Mouse (Mus musculus) embryonic facial prominence, embryonic 15.5 days (tissue): ENCODE measurements around the gene Bfar. TPM values are rescaled to one million over a fixed set of nuclear protein-coding genes. Genes with fewer than 3 reads are reported as not detected.
A peak's percentile ranks its signal among the peaks of the same experiment; 100 is the strongest.
"Not testable (repeated sequence)": the region's sequence is repeated elsewhere in the genome, so short reads cannot be mapped to it uniquely, and the experiment has no call there.

ENCODE experiments used
- ATAC-seq: fragments of 200-750 bp; cut with Nextera tagmentation; 2 replicates; pipeline ENCODE4 v1.8.0; 2017; ENCODE audit warnings: low read depth, moderate TSS enrichment; ENCODE audit not compliant: insufficient number of reproducible peaks, low FRiP score, low TSS enrichment
- H3K27ac ChIP-seq: fragments of 300-500 bp; sonication (generic); replicated peaks from 2 replicates; pipeline ENCODE4 v1.5.1; 2015; ENCODE audit warnings: mild to moderate bottlenecking, inconsistent platforms
- H3K27me3 ChIP-seq: fragments of 300-500 bp; sonication (generic); 2 replicates; pipeline ENCODE4 v1.6.1; 2015; ENCODE audit warnings: inconsistent platforms
- H3K36me3 ChIP-seq: fragments of 300-500 bp; sonication (generic); 2 replicates; pipeline ENCODE4 v1.6.1; 2015; ENCODE audit warnings: mild to moderate bottlenecking, inconsistent platforms
- H3K4me1 ChIP-seq: fragments of 300-500 bp; sonication (generic); 2 replicates; pipeline ENCODE4 v1.6.1; 2015; ENCODE audit warnings: inconsistent platforms
- H3K4me2 ChIP-seq: fragments of 300-500 bp; sonication (generic); replicated peaks from 2 replicates; pipeline ENCODE4 v1.6.1; 2015; ENCODE audit warnings: mild to moderate bottlenecking, inconsistent platforms
- H3K4me3 ChIP-seq: fragments of 300-500 bp; sonication (generic); replicated peaks from 2 replicates; pipeline ENCODE4 v1.5.1; 2015; ENCODE audit warnings: mild to moderate bottlenecking, inconsistent platforms
- H3K9ac ChIP-seq: fragments of 300-500 bp; sonication (generic); 2 replicates; pipeline ENCODE4 v1.6.1; 2015; ENCODE audit warnings: inconsistent platforms
- H3K9me3 ChIP-seq: fragments of 300-500 bp; sonication (generic); replicated peaks from 2 replicates; pipeline ENCODE4 v1.6.1; 2016; ENCODE audit warnings: inconsistent platforms
- WGBS: fragments of 180-500 bp; shearing (Covaris S2); methylation state at CpG from one replicate; pipeline ENCODE4 v1.1.7; 2015; 5-methylcytosine and 5-hydroxymethylcytosine counted together
- polyA plus RNA-seq: library from polyadenylated mRNA; unstranded; fragments of >200 nt; fragmentation: Nextera tagmentation; extraction: Ambion mirVana; gene quantifications from 2 replicates; pipeline ENCODE4 v1.2.1, GENCODE M21; 2015

Gene Bfar
- polyA plus RNA-seq, 1 experiment from 2014 or later: 51.4 TPM

GRCm38 (mm10) chr16:13722937-13723336 lies 51.3 kb downstream of the Bfar start:
- Histone ChIP-seq H3K4me2 (no peak overlapping the region), H3K9ac (no peak overlapping the region), H3K9me3 (no peaks in the 10 kb centered on the region), H3K4me1 (no peaks in the 10 kb centered on the region), H3K4me3 (no peak overlapping the region), H3K27me3 (no peaks in the 10 kb centered on the region), H3K36me3 (no peaks in the 10 kb centered on the region), H3K27ac (no peak overlapping the region)
- 39% methylated on average over 10 of the region's 10 CpGs for WGBS
- no peak for ATAC-seq

DNA sequence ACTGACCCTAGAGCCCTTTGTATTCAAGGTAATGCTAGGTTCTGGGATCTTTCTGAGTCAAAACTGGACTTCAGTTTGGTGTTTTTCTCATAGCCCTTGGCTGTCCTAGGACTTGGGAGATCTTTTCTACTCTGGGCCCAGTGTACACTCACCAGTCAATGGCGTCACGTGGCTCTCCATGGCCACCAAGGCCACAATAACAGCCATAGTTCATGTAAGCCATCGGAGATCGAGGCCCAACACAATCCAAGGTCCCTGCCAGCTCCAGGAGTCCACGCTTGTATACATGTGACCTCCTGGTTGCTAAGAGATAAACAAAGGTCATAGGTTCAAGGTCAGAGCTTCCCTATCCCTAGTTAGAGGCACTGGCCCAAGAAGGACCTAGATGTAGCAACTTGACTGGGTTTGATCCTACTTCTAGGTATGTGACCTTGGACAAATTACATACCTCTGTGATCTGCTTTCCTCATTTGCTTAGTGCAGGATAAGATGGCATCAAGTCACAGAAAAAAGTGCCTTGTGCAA lies 56.2 kb downstream of the Bfar start:
- WGBS: 88% methylated on average over 5 of the region's 5 CpGs
- H3K9ac ChIP-seq: no peak overlapping the region
- no peaks in the 10 kb centered on the region for H3K27me3 ChIP-seq
- 0 out of 2 replicates have a peak, but pooled peaks cover 4% of the 10 kb centered on the region for H3K4me1 ChIP-seq
- H3K4me3 ChIP-seq: no peak overlapping the region
- no peak for ATAC-seq
- no peaks in the 10 kb centered on the region for H3K9me3 ChIP-seq
- H3K27ac ChIP-seq: no peak overlapping the region
- H3K36me3 ChIP-seq: no peaks in the 10 kb centered on the region
- H3K4me2 ChIP-seq: no peak overlapping the region

- 90% methylated on average over 4 of the region's 4 CpGs for WGBS
- no peak overlapping the region for H3K4me3 ChIP-seq
- no peak overlapping the region for H3K27ac ChIP-seq
- no peak for ATAC-seq
- H3K9me3 ChIP-seq: no peaks in the 10 kb centered on the region
- H3K9ac ChIP-seq: no peak overlapping the region
- H3K27me3 ChIP-seq: no peaks in the 10 kb centered on the region
- H3K36me3 ChIP-seq: no peaks in the 10 kb centered on the region
- no peak overlapping the region for H3K4me2 ChIP-seq
- H3K4me1 ChIP-seq: 0 out of 2 replicates have a peak, but pooled peaks cover 4% of the 10 kb centered on the region
Measured at GRCm38 (mm10) chr16:13729428-13729827, 57.8 kb downstream of the Bfar start.

DNA sequence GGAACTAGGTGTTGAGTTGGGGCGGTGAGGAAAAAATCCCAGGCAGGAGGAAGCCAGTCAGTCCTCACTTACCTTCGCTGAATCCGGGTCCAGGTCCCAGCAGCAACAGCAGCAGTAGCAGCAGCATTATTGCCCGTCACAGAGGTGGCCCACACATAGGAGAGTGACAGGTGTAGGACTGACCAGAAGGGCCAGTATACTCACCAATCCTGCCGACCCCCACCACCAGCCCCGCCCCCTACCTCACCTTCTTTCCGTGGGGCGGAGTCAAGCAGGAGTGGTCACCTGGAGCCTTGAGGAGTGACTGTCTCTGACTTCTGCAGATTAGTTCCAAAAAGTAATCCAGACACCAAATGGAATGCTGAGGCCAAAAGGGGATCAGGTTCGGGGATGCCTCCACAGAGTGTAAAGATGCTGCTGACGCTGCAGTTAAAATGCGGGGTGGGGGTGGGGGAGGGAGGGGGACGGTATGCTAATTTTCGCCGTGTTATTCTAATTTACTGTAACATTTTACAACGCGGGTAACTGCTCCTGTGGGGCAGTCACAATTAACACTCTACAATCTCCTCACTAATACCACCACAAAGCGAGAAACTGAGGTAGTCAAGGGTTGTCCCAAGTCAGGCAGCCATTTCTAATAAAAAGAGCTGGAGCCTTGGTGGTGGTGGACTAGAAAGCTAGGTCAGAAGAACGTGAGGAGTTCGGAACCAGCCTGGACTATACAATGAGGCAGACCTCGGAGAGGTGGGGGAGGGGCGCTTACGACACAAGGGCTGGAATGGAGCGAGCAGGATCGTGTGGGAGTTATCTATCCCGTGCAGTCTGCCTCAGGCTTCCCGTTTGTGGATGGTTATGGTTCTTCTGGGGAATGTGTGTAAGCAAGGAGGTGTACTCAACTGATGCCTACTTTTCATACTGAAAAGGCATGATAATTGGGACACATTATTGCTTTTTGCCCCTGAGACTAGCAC lies 58.9 kb downstream of the Bfar start, which contains the start of gene Pla2g10:
Pla2g10 (minus strand) TSS at position 699 of the 971 bp plus-strand sequence.
- peak within 1 kb of the TSS; percentile 38 for H3K4me2 ChIP-seq
- ATAC-seq: no peak; the same call in 1 of the 2 replicates
- H3K9ac ChIP-seq: no peak within 1 kb of the TSS
- no peaks in the 10 kb centered on the region for H3K36me3 ChIP-seq
- H3K27me3 ChIP-seq: no peaks in the 10 kb centered on the region
- 0 out of 2 replicates have a peak, but pooled peaks cover 4% of the 10 kb centered on the region for H3K4me1 ChIP-seq
- 11% methylated on average over 26 of the region's 26 CpGs for WGBS
- peak within 1 kb of the TSS; percentile 12; the same call in 1 of the 2 replicates for H3K4me3 ChIP-seq
- H3K27ac ChIP-seq: no peak within 1 kb of the TSS
- no peaks in the 10 kb centered on the region for H3K9me3 ChIP-seq

GRCm38 (mm10) chr16:13732786-13733185 lies 61.1 kb downstream of the Bfar start:
- ATAC-seq: no peak
- H3K36me3 ChIP-seq: no peaks in the 10 kb centered on the region
- H3K27ac ChIP-seq: no peak overlapping the region
- H3K9me3 ChIP-seq: no peaks in the 10 kb centered on the region
- H3K27me3 ChIP-seq: no peaks in the 10 kb centered on the region
- 67% methylated on average over 3 of the region's 3 CpGs for WGBS
- no peak overlapping the region for H3K4me2 ChIP-seq
- 0 out of 2 replicates have a peak, but pooled peaks cover 4% of the 10 kb centered on the region for H3K4me1 ChIP-seq
- no peak overlapping the region for H3K9ac ChIP-seq
- no peak overlapping the region for H3K4me3 ChIP-seq

DNA sequence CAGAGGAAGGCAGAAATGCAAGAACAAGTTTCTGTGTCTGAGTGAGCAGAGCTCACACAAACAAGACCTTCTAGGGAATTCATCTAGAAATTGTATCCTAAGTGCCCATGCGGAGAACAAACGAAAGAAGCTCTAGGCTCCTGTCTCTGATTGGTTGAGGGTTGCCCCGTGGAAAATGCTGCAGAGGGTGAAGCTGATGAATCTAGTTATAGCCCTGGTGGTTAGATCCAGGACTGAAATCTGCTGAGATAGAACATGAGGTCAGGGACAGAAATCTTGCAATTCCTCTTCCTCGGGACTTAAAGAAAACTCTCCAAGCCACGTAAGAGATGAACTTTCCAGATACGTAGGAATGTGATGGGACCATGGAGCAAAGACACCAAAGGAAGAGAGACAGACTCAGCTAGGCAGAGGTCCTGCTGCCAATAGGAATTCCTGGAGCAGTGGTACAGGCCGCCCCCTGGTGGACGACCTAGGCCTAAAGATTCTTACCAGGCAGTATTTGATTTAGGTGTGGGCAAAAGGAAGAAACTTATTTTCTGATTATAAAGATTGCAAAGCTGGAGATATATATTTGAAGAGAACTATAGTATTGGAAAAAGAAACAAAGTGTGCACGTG lies 62.0 kb downstream of the Bfar start:
- no peak overlapping the region for H3K27ac ChIP-seq
- no peaks in the 10 kb centered on the region for H3K27me3 ChIP-seq
- H3K4me3 ChIP-seq: no peak overlapping the region
- H3K4me1 ChIP-seq: 0 out of 2 replicates have a peak, but pooled peaks cover 4% of the 10 kb centered on the region
- no peak overlapping the region for H3K9ac ChIP-seq
- H3K9me3 ChIP-seq: no peaks in the 10 kb centered on the region
- no peaks in the 10 kb centered on the region for H3K36me3 ChIP-seq
- WGBS: 19% methylated on average over 9 of the region's 9 CpGs
- no peak overlapping the region for H3K4me2 ChIP-seq
- ATAC-seq: no peak

- H3K36me3 ChIP-seq: no peaks in the 10 kb centered on the region
- ATAC-seq: no peak
- H3K4me3 ChIP-seq: no peak overlapping the region
- no peak overlapping the region for H3K4me2 ChIP-seq
- no peaks in the 10 kb centered on the region for H3K9me3 ChIP-seq
- H3K4me1 ChIP-seq: no peaks in the 10 kb centered on the region
- WGBS: 53% methylated on average over 8 of the region's 8 CpGs
- no peak overlapping the region for H3K9ac ChIP-seq
- H3K27me3 ChIP-seq: no peaks in the 10 kb centered on the region
- no peak overlapping the region for H3K27ac ChIP-seq
Measured at GRCm38 (mm10) chr16:13735977-13736376, 64.3 kb downstream of the Bfar start.

DNA sequence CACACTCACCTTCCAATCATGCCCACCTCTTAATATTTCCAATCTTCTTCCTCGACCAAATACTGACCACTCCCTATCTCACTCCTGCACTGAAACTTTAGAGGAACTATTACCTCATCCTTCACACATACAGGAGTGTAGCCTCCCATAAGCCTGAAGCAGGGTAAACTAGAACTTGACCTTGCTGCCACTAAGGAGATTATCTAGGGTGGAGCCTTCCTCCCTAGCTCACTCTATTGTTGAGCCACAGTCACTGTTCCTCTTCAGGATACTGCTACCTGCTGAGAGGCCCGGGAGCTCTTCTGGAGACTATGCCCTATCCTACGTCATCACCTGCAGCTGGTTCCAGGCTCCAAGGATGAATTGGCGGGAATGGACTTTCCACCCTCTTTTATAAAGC lies 67.4 kb downstream of the Bfar start:
- H3K27ac ChIP-seq, H3K4me2 ChIP-seq, ATAC-seq, H3K4me1 ChIP-seq, H3K9ac ChIP-seq, H3K4me3 ChIP-seq, H3K27me3 ChIP-seq, H3K36me3 ChIP-seq, H3K9me3 ChIP-seq: not testable (repeated sequence)
- WGBS: 58% methylated on average over 4 of the region's 4 CpGs

GRCm38 (mm10) chr16:13740844-13741243 lies 69.2 kb downstream of the Bfar start:
- H3K9me3 ChIP-seq: no peaks in the 10 kb centered on the region
- no peak overlapping the region for H3K27ac ChIP-seq
- H3K9ac ChIP-seq: no peak overlapping the region
- no peaks in the 10 kb centered on the region for H3K36me3 ChIP-seq
- ATAC-seq: no peak
- H3K4me2 ChIP-seq: no peak overlapping the region
- H3K4me1 ChIP-seq: no peaks in the 10 kb centered on the region
- H3K4me3 ChIP-seq: no peak overlapping the region
- WGBS: 60% methylated on average over 2 of the region's 2 CpGs
- no peaks in the 10 kb centered on the region for H3K27me3 ChIP-seq

- Histone ChIP-seq H3K27ac (no peak overlapping the region), H3K4me1 (no peaks in the 10 kb centered on the region), H3K4me3 (no peak overlapping the region), H3K9me3 (no peaks in the 10 kb centered on the region), H3K9ac (no peak overlapping the region), H3K36me3 (no peaks in the 10 kb centered on the region), H3K4me2 (no peak overlapping the region), H3K27me3 (no peaks in the 10 kb centered on the region)
- WGBS: 90% methylated on average over 8 of the region's 8 CpGs
- ATAC-seq: no peak
Measured at GRCm38 (mm10) chr16:13747708-13748107, 76.0 kb downstream of the Bfar start.

- 69% methylated on average over 3 of the region's 3 CpGs for WGBS
- Histone ChIP-seq H3K9me3 (no peaks in the 10 kb centered on the region), H3K27me3 (no peaks in the 10 kb centered on the region), H3K4me2 (no peak overlapping the region), H3K4me1 (no peaks in the 10 kb centered on the region), H3K36me3 (no peaks in the 10 kb centered on the region), H3K9ac (no peak overlapping the region), H3K4me3 (no peak overlapping the region), H3K27ac (no peak overlapping the region)
- ATAC-seq: no peak
Measured at GRCm38 (mm10) chr16:13748124-13748523, 76.5 kb downstream of the Bfar start.
